Mouse (Mus musculus) embryonic facial prominence, embryonic 13.5 days (tissue): Measurements from ENCODE around the gene 1700102P08Rik. TPM values are rescaled to one million over a fixed set of nuclear protein-coding genes. Genes with fewer than 3 reads are reported as not detected.
A peak's percentile ranks its signal among the peaks of the same experiment; 100 is the strongest.

ENCODE experiments used
- ATAC-seq: fragments of 200-750 bp; cut with Nextera tagmentation; 2 replicates; pipeline ENCODE4 v1.8.0; 2017; ENCODE audit warnings: low read depth; ENCODE audit not compliant: insufficient number of reproducible peaks, insufficient read depth, low FRiP score, low TSS enrichment
- H3K27ac ChIP-seq: fragments of 300-500 bp; sonication (generic); 2 replicates; pipeline ENCODE4 v1.5.1; 2015; ENCODE audit warnings: moderate library complexity, mild to moderate bottlenecking, inconsistent platforms
- H3K27me3 ChIP-seq: fragments of 300-500 bp; sonication (generic); 2 replicates; pipeline ENCODE4 v1.6.1; 2015; ENCODE audit warnings: mild to moderate bottlenecking, inconsistent platforms
- H3K36me3 ChIP-seq: fragments of 300-500 bp; sonication (generic); 2 replicates; pipeline ENCODE4 v1.6.1; 2015; ENCODE audit warnings: mild to moderate bottlenecking, inconsistent platforms
- H3K4me1 ChIP-seq: fragments of 300-500 bp; sonication (generic); 2 replicates; pipeline ENCODE4 v1.6.1; 2015; ENCODE audit warnings: inconsistent platforms
- H3K4me2 ChIP-seq: fragments of 300-500 bp; sonication (generic); 2 replicates; pipeline ENCODE4 v1.6.1; 2015; ENCODE audit warnings: moderate library complexity, mild to moderate bottlenecking, inconsistent platforms
- H3K4me3 ChIP-seq: fragments of 300-500 bp; sonication (generic); 2 replicates; pipeline ENCODE4 v1.5.1; 2015; ENCODE audit warnings: mild to moderate bottlenecking, inconsistent platforms
- H3K9ac ChIP-seq: fragments of 300-500 bp; sonication (generic); 2 replicates; pipeline ENCODE4 v1.6.1; 2015; ENCODE audit warnings: mild to moderate bottlenecking, inconsistent platforms
- H3K9me3 ChIP-seq: fragments of 300-500 bp; sonication (generic); 2 replicates; pipeline ENCODE4 v1.6.1; 2016; ENCODE audit warnings: inconsistent platforms
- WGBS: fragments of 180-500 bp; shearing (Covaris S2); methylation state at CpG from one replicate; pipeline ENCODE4 v1.1.7; 2015; ENCODE audit warnings: mixed read lengths; 5-methylcytosine and 5-hydroxymethylcytosine counted together
- polyA plus RNA-seq: library from polyadenylated mRNA; unstranded; fragments of >200 nt; fragmentation: Nextera tagmentation; extraction: Ambion mirVana; gene quantifications from 2 replicates; pipeline ENCODE4 v1.2.1, GENCODE M21; 2015

1700102P08Rik gene
- polyA plus RNA-seq, 1 experiment from 2014 or later, result 1.1 TPM

DNA sequence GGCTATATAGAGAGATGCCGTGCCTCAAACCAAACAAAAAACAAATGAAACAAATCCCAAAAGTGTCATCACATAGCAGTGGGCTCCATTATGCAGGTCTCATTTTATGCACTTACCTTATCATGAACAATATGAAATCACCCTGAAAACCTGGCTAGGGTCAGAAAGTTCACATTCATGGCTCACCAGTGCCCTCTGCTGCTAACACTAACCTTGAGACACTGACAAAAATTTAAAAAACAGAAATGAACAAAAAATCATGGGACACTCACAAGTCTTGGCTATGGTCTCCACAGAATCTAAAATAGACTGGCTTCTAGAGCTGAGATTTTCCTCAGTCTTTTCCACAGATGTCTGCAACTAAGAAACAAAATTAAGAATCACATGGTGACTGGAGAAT lies 19.6 kb downstream of the 1700102P08Rik start:
- H3K27ac ChIP-seq, result no peak overlapping the region
- H3K4me1 ChIP-seq, result no peaks in the 10 kb centered on the region
- H3K36me3 ChIP-seq, result no peaks in the 10 kb centered on the region
- H3K4me3 ChIP-seq, result no peak overlapping the region
- H3K4me2 ChIP-seq, result no peak overlapping the region
- 77% methylated on average over 1 of the region's 1 CpGs for WGBS
- H3K27me3 ChIP-seq, result no peaks in the 10 kb centered on the region
- H3K9me3 ChIP-seq, result no peaks in the 10 kb centered on the region
- no peak for ATAC-seq
- H3K9ac ChIP-seq, result no peak overlapping the region

DNA sequence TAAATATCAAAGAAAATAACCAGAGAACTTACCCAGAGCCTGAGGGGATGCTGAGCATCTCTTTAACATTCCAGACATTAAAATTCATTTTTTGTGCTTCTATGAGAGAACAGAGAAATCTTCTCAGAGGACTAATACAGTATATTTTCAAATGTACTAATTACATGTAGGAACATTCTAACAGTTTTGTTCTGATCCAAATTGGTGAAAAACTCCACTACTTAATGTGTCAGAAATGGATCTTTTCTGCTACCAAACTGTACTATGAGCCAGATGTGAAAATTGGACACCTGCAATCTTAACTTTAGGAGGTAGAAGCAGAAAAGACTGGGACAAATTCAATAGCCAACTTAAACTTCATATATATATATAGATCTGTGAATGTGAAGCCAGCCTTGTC lies 35.8 kb downstream of the 1700102P08Rik start, which contains the start of gene Ccdc36:
Ccdc36 (minus strand) TSS at position 101 of the 400 bp plus-strand sequence.
- no peak for ATAC-seq
- H3K27ac ChIP-seq, result no peak within 1 kb of the TSS
- no peak within 1 kb of the TSS for H3K4me2 ChIP-seq
- H3K36me3 ChIP-seq, result no peaks in the 10 kb centered on the region
- H3K9me3 ChIP-seq, result no peaks in the 10 kb centered on the region
- H3K4me3 ChIP-seq, result no peak within 1 kb of the TSS
- H3K9ac ChIP-seq, result no peak within 1 kb of the TSS
- H3K27me3 ChIP-seq, result no peaks in the 10 kb centered on the region
- H3K4me1 ChIP-seq, result no peaks in the 10 kb centered on the region

DNA sequence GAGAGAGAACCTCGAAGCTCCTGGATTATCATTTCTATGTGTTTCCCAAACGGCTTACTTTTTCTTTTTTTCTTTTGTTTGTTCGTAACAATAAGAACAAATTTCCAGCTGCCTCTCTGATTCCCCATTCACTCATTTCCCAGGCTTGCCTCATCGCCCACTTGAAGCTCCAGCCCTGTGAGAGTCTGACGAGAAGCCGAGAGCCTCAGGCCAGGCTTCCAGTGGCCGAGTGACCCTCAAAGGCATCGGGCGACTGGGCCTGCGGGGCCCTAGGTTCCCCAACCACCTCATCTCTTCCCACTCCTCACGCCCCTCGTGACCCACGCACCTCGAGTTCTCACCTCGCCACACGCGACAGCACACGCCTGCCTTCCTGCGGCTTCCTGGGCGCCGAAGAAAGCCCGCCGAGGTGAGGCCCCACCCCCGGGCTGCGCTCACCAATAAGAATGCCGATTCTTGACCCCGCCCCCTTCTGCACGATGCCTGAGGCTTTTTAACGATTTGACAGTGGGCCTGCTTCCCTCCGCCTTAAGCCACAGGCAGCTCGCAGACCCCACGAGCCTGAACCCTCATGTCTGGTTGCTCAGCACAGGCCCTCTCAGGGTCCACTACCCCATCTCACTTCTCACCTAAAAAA lies 38.9 kb downstream of the 1700102P08Rik start:
- Histone ChIP-seq H3K9me3 (no peaks in the 10 kb centered on the region), H3K27ac (no peak overlapping the region), H3K4me2 (peak overlapping the region; percentile 52), H3K9ac (0 out of 2 replicates have a peak overlapping the region, but pooled peaks have one; percentile 7), H3K36me3 (no peaks in the 10 kb centered on the region), H3K4me3 (peak overlapping the region; percentile 25), H3K27me3 (no peaks in the 10 kb centered on the region), H3K4me1 (no peaks in the 10 kb centered on the region)
- 47% methylated on average over 32 of the region's 32 CpGs for WGBS
- ATAC-seq, result no peak

DNA sequence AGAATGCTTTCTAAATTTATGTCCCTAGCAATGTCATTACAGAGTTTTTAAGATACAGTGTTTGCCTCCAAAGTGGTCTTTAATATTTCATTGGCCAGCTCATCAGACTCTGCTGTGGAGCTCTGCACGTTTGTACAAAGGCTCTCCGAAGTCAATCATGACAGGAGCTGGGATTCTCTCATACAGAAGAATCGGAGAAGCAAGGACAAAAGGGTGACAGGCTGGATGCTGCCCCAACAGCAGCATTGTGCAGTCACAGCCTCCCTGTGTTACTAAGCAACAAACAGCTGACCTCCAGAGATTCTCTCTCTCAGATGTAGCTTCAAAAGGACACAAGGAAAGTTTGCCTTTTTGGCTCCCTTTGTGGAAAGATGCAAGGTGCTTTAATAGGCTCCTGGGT lies 43.6 kb downstream of the 1700102P08Rik start, which contains the start of gene BC048562:
BC048562 (plus strand) TSS at position 301 of the 400 bp plus-strand sequence.
- Histone ChIP-seq H3K27ac (no peak within 1 kb of the TSS), H3K4me1 (peaks cover 7% of the 10 kb centered on the region; the same call in 1 of the 2 replicates), H3K27me3 (no peaks in the 10 kb centered on the region), H3K4me3 (no peak within 1 kb of the TSS), H3K9ac (no peak within 1 kb of the TSS), H3K9me3 (no peaks in the 10 kb centered on the region), H3K36me3 (no peaks in the 10 kb centered on the region), H3K4me2 (no peak within 1 kb of the TSS)
- ATAC-seq, result no peak
- 75% methylated on average over 3 of the region's 3 CpGs for WGBS

DNA sequence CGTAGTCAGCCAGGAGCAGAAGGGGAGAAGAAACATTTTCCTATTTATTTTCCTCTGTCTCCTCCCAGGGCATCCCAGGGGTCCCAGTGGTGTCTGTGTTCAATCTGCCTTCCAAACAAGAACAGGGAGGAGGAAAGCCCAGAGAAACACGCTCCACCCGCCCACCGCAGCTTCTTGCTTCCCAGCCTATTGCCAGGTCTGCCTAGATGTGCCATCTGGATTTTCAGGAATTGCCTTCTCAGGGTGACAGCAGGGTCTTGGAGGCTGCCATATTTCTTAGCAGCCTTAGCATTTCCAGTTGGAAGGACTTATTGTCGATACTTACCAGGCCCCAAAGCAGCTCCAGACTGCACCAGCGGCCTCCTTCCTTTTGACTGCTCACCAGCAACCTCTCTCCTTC lies 46.6 kb downstream of the 1700102P08Rik start:
- ATAC-seq, result no peak
- no peaks in the 10 kb centered on the region for H3K36me3 ChIP-seq
- H3K9me3 ChIP-seq, result no peaks in the 10 kb centered on the region
- H3K27ac ChIP-seq, result peak overlapping the region; percentile 63
- H3K9ac ChIP-seq, result no peak overlapping the region
- H3K4me3 ChIP-seq, result no peak overlapping the region
- peaks cover 9% of the 10 kb centered on the region; the same call in 1 of the 2 replicates for H3K4me1 ChIP-seq
- 65% methylated on average over 6 of the region's 6 CpGs for WGBS
- no peak overlapping the region for H3K4me2 ChIP-seq
- H3K27me3 ChIP-seq, result no peaks in the 10 kb centered on the region

DNA sequence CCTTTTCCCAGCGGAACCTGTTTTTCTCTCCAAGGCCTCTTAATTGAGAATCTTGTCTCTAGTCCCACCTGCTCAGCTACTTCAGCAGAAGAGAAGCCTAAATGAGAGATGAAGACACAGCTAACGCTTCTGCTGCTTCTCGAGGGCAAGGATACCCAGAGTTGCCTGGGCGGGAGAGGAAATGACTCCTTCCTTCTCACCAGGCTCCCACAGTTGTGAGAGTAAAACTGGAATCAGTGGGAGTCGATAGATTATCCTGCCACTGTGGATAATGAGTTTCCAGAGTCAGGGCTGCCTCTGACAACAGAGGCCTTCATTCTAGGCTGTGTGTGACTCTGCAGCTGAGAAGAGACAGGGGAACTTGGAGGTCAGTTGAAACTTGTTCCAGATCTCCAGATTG lies 47.9 kb downstream of the 1700102P08Rik start:
- no peak for ATAC-seq
- Histone ChIP-seq H3K4me1 (peaks cover 9% of the 10 kb centered on the region; the same call in 1 of the 2 replicates), H3K27me3 (no peaks in the 10 kb centered on the region), H3K27ac (no peak overlapping the region), H3K9ac (no peak overlapping the region), H3K9me3 (no peaks in the 10 kb centered on the region), H3K4me3 (no peak overlapping the region), H3K36me3 (no peaks in the 10 kb centered on the region), H3K4me2 (no peak overlapping the region)
- WGBS, result 77% methylated on average over 5 of the region's 5 CpGs

DNA sequence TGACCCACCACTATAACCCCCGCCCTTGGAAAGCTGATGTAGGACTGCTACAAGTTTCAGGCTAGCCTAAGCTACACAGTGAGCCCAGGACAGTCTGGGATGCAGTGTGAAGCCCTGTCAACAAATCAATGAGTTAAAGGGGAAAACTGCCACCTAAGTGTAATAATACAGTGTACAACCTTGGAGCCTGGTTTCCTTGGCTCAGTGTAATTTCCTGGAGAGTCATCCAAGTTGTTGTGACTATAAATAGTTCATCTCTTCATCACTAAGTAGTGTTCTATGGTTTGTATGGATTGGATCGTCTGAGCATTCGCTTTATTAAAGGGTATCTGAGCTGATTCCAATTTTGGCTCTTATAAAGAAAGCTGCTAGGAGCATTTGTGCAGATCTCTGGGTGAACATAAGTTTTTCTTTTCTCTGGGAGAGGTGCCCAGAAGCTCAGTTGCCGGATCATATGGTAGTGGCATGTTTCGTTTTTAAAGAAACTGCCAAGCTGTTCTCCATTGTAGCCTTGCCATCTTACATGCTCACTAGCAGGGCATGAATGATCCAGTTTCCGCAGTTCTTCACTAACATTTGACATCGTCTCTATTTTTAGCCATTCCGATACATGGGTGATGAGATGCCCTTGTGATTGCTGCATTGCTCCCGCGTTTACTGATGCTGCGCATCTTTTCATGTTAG lies 48.8 kb downstream of the 1700102P08Rik start:
- Histone ChIP-seq H3K27ac (no peak overlapping the region), H3K4me1 (peaks cover 9% of the 10 kb centered on the region; the same call in 1 of the 2 replicates), H3K9ac (no peak overlapping the region), H3K27me3 (no peaks in the 10 kb centered on the region), H3K4me2 (no peak overlapping the region), H3K4me3 (no peak overlapping the region), H3K9me3 (no peaks in the 10 kb centered on the region), H3K36me3 (no peaks in the 10 kb centered on the region)
- no peak for ATAC-seq
- WGBS, result 78% methylated on average over 11 of the region's 11 CpGs

DNA sequence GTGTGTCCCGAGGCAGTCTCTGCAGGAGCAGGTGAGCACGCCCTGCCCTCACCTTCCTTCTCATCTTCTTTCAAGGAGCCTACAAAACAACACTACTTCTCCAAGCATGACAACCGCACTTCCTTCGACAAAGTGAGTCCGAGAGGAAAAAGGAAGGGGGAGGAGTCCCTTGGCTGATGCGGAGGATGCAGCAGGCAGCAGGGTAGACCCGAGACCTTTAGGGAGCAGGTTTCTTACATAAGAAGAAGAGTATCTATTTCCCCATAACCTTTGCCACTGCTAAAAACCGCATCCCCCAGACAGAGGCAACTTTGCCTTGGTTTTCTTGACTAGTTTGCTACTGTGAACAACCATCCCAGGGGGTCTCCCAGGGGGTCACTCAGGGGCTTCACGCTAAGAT lies 52.5 kb downstream of the 1700102P08Rik start:
- Histone ChIP-seq H3K9me3 (no peaks in the 10 kb centered on the region), H3K27me3 (no peaks in the 10 kb centered on the region), H3K4me2 (no peak overlapping the region), H3K4me3 (no peak overlapping the region), H3K4me1 (peaks cover 17% of the 10 kb centered on the region), H3K36me3 (peaks cover 24% of the 10 kb centered on the region), H3K27ac (no peak overlapping the region), H3K9ac (no peak overlapping the region)
- no peak for ATAC-seq
- 56% methylated on average over 9 of the region's 9 CpGs for WGBS

DNA sequence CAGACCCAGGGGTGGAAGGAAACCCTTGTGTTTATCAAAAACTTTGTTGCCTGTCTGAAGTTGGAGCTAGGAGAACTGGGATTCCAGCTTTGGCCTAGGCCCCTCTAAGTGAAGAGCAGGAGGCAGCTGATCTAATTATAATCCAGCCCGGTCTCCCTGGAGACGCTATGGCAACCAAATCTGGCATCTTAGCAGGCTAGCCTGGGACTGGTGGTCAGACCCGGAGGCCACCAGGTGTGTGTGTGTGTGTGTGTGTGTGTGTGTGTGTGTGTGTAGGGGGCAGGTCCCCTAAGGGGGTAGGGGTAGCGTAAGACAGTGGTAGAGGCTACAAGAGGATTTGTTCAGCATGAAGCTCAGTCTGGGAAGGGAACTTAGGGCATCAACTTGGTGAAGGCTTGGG lies 57.3 kb downstream of the 1700102P08Rik start:
- Histone ChIP-seq H3K9ac (peak overlapping the region; percentile 57), H3K4me1 (peaks cover 51% of the 10 kb centered on the region), H3K36me3 (peaks cover 27% of the 10 kb centered on the region), H3K9me3 (no peaks in the 10 kb centered on the region), H3K4me3 (peak overlapping the region; percentile 62; the same call in 1 of the 2 replicates), H3K4me2 (peak overlapping the region; percentile 80), H3K27ac (peak overlapping the region; percentile 86), H3K27me3 (no peaks in the 10 kb centered on the region)
- 40% methylated on average over 4 of the region's 4 CpGs for WGBS
- 0 out of 2 replicates have a peak, but pooled peaks have one; percentile 22 for ATAC-seq

DNA sequence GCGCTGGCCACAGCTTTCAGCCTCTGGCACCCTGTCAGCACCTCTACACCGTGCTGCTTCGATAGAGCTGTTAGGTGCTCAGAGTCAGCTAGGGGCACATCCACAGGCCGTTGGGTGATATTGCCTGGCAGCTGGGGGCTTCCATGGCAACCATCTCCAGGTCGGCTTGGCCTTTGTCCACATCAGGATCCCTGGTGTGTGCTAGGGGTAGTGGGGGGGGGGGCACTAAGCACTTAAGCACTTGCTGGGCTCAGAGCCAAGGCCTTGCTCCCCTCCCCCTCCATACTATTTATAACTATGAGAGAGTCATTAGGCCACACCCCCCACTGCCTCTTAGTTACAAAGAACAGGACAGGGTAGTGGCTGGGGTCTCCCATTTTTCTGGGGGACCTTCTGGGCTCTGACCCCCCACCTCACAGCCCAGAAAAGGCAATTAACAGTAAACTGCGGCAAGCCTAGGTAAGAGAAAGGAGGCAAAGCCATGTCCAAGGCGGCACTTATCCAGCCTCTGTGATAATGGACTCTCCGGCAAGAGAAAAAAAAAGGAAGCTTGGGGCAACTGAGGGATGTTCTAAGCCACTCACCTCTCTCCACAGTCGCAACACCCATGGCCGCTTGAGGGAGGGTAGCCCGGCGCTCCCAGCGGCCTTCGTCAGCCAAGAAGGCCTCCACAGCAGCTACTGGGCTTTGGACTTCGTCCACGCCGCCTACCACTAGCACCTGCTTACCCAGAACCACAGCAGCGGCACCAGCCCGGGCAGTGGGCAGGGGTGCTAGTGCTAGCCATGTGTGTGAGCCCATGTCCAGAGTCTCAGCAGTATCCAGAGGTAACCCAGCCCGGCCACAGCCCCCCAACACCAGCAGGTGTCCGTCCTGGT lies 57.9 kb downstream of the 1700102P08Rik start:
- Histone ChIP-seq H3K9me3 (no peaks in the 10 kb centered on the region), H3K4me1 (peaks cover 51% of the 10 kb centered on the region), H3K27me3 (no peaks in the 10 kb centered on the region), H3K27ac (peak overlapping the region; percentile 86), H3K4me3 (peak overlapping the region; percentile 62), H3K36me3 (peaks cover 28% of the 10 kb centered on the region), H3K9ac (peak overlapping the region; percentile 41), H3K4me2 (peak overlapping the region; percentile 80)
- WGBS, result 67% methylated on average over 21 of the region's 21 CpGs
- 0 out of 2 replicates have a peak, but pooled peaks have one; percentile 5 for ATAC-seq

DNA sequence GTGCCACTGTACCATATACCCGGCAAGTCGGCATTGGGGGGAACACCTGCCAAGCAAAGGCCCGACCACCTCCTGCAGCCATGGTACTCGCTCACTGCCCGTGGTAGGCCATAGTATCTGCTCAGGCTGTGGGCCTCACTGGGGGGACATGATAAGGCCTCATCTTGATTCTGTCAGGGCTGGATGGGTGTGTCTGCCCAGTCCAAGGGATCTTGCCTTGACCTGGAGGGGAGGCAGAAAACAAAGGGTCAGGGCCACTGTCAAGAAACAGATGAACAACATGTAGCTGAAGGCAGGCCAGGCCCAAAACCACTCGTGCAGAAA lies 58.5 kb downstream of the 1700102P08Rik start:
- Histone ChIP-seq H3K9ac (peak overlapping the region; percentile 76), H3K4me1 (peaks cover 51% of the 10 kb centered on the region), H3K9me3 (no peaks in the 10 kb centered on the region), H3K27ac (peak overlapping the region; percentile 86), H3K4me2 (peak overlapping the region; percentile 80), H3K27me3 (no peaks in the 10 kb centered on the region), H3K36me3 (peaks cover 28% of the 10 kb centered on the region), H3K4me3 (peak overlapping the region; percentile 62)
- ATAC-seq, result no peak
- 85% methylated on average over 6 of the region's 6 CpGs for WGBS
